Mouse (Mus musculus) large intestine, adult 2 months (tissue): ENCODE measurements at regions not wholly inside any gene's neighbourhood (a gene's known extent, or its start where the extent isn't known, plus 50 kb on each side); places are given as distances from the start of the nearest gene placed in this dataset.

ENCODE experiments used
- DNase-seq: peaks from one replicate; pipeline ENCODE4 v3.0.0-alpha.2; 2012; ENCODE audit warnings: low read depth, low spot score
- WGBS: fragments of 180-500 bp; shearing (Covaris S2); methylation state at CpG from one replicate; pipeline ENCODE4 v1.1.7; 2018; 5-methylcytosine and 5-hydroxymethylcytosine counted together

- 85% methylated on average over 9 of the region's 9 CpGs for WGBS
- DNase-seq, result no peak
Observed at GRCm38 (mm10) chr1:137289456-137289855, 329.2 kb upstream of the Nr5a2 start.

GRCm38 (mm10) chr1:137283291-137283690 lies 323.0 kb upstream of the Nr5a2 start:
- DNase-seq, result no peak
- 65% methylated on average over 5 of the region's 5 CpGs for WGBS

GRCm38 (mm10) chr1:137282457-137282856 lies 322.2 kb upstream of the Nr5a2 start:
- 65% methylated on average over 5 of the region's 5 CpGs for WGBS
- DNase-seq, result no peak

GRCm38 (mm10) chr1:137280391-137281386 lies 320.4 kb upstream of the Nr5a2 start:
- WGBS, result 40% methylated on average over 10 of the region's 10 CpGs
- no peak for DNase-seq

GRCm38 (mm10) chr1:137279981-137280380 lies 319.7 kb upstream of the Nr5a2 start:
- no peak for DNase-seq
- 68% methylated on average over 2 of the region's 2 CpGs for WGBS

GRCm38 (mm10) chr1:137270659-137271612 lies 310.7 kb upstream of the Nr5a2 start:
- DNase-seq, result no peak
- 79% methylated on average over 9 of the region's 9 CpGs for WGBS

- WGBS, result 88% methylated on average over 1 of the region's 1 CpGs
- no peak for DNase-seq
Observed at GRCm38 (mm10) chr1:137262806-137263370, 302.6 kb upstream of the Nr5a2 start.

- WGBS, result 64% methylated on average over 5 of the region's 5 CpGs
- no peak for DNase-seq
Observed at GRCm38 (mm10) chr1:137262121-137262525, 301.9 kb upstream of the Nr5a2 start.

GRCm38 (mm10) chr1:137256294-137256693 lies 296.0 kb upstream of the Nr5a2 start:
- DNase-seq, result no peak
- WGBS, result 89% methylated on average over 3 of the region's 3 CpGs

GRCm38 (mm10) chr1:137255041-137255440 lies 294.8 kb upstream of the Nr5a2 start:
- DNase-seq, result no peak

GRCm38 (mm10) chr1:137254634-137255033 lies 294.4 kb upstream of the Nr5a2 start:
- no peak for DNase-seq
- WGBS, result 94% methylated on average over 1 of the region's 1 CpGs

- WGBS, result 64% methylated on average over 4 of the region's 4 CpGs
- DNase-seq, result no peak
Observed at GRCm38 (mm10) chr1:137227098-137227485, 266.8 kb upstream of the Nr5a2 start.

GRCm38 (mm10) chr1:137226479-137227097 lies 266.3 kb upstream of the Nr5a2 start:
- WGBS, result 81% methylated on average over 6 of the region's 6 CpGs
- no peak for DNase-seq

- 35% methylated on average over 3 of the region's 3 CpGs for WGBS
Observed at GRCm38 (mm10) chr1:137225418-137225817, 265.2 kb upstream of the Nr5a2 start.

GRCm38 (mm10) chr1:137223052-137223451 lies 262.8 kb upstream of the Nr5a2 start:
- DNase-seq, result no peak
- 81% methylated on average over 10 of the region's 10 CpGs for WGBS

More at GRCm38 (mm10) chr1:137225418-137225817, 265.2 kb upstream of the Nr5a2 start:
- peak; percentile 18 for DNase-seq

- DNase-seq, result no peak
- WGBS, result 28% methylated on average over 25 of the region's 25 CpGs
Observed at GRCm38 (mm10) chr1:137221087-137222057, 261.1 kb upstream of the Nr5a2 start.

GRCm38 (mm10) chr1:137220226-137220625 lies 260.0 kb upstream of the Nr5a2 start:
- 86% methylated on average over 6 of the region's 6 CpGs for WGBS
- DNase-seq, result no peak

GRCm38 (mm10) chr1:137218611-137219010 lies 258.4 kb upstream of the Nr5a2 start:
- no peak for DNase-seq
- 75% methylated on average over 11 of the region's 11 CpGs for WGBS
